Mouse (Mus musculus) left cerebral cortex, postnatal 36 days (tissue): ENCODE results near the gene Nmnat1. TPM values are rescaled to one million over a fixed set of nuclear protein-coding genes. Genes with fewer than 3 reads are reported as not detected.
"Not testable (repeated sequence)": the region's sequence is repeated elsewhere in the genome, so short reads cannot be mapped to it uniquely, and the experiment has no call there.

Source experiments
- DNase-seq, 2 experiments: peaks; one replicate each; pipeline ENCODE4 v3.0.0; 2021 to 2022; ENCODE audit warnings: low spot score in 2 of 2, mixed read lengths in 1 of 2
- intact Hi-C: fragments of 180-260 bp; cut with DNase I; formaldehyde crosslinking; loops from one replicate; pipeline ENCODE4 v1.15.1; 2025
- total RNA-seq, 2 experiments: library from RNA; stranded (reverse); gene quantifications; 2 replicates each; pipeline ENCODE4 v1.2.3; 2021

Nmnat1 gene
- total RNA-seq, 2 experiments from 2014 or later, result 9.1 to 9.8 TPM

- no peak for DNase-seq
- intact Hi-C loops, result no loop called here
Observed at GRCm38 (mm10) chr4:149453656-149454055, 31.3 kb downstream of the Nmnat1 start.

- intact Hi-C loops, result no loop called here
- DNase-seq, result no peak
Observed at GRCm38 (mm10) chr4:149450636-149451035, 34.4 kb downstream of the Nmnat1 start.

GRCm38 (mm10) chr4:149446309-149446708 lies 38.7 kb downstream of the Nmnat1 start:
- DNase-seq, result no peak
- intact Hi-C loops, result loop anchor here (5.0 kb wide), 1 partner anchor 299 kb away; no protein-coding TSS in a partner anchor

GRCm38 (mm10) chr4:149445868-149446267 lies 39.1 kb downstream of the Nmnat1 start:
- peak in 1 of 2 experiments; percentile 12 for DNase-seq
- intact Hi-C loops, result loop anchor here (5.0 kb wide), 1 partner anchor 299 kb away; no protein-coding TSS in a partner anchor

GRCm38 (mm10) chr4:149444964-149445701 lies 39.9 kb downstream of the Nmnat1 start:
- peak; percentile 85 to 87 for DNase-seq
- intact Hi-C loops, result loop anchor here (5.0 kb wide), 1 partner anchor 298 kb away; no protein-coding TSS in a partner anchor

- no peak for DNase-seq
- intact Hi-C loops, result no loop called here
Observed at GRCm38 (mm10) chr4:149444465-149444864, 40.5 kb downstream of the Nmnat1 start.

GRCm38 (mm10) chr4:149442436-149442835 lies 42.6 kb downstream of the Nmnat1 start:
- intact Hi-C loops, result no loop called here
- DNase-seq, result no peak

GRCm38 (mm10) chr4:149440576-149440975 lies 44.4 kb downstream of the Nmnat1 start:
- intact Hi-C loops, result loop anchor here (1.0 kb wide), 1 partner anchor 8 kb away; no protein-coding TSS in a partner anchor
- no peak for DNase-seq

- not testable (repeated sequence) for DNase-seq
- intact Hi-C loops, result loop anchor here (1.0 kb wide), 1 partner anchor 8 kb away; no protein-coding TSS in a partner anchor
Observed at GRCm38 (mm10) chr4:149431887-149432286, 53.1 kb downstream of the Nmnat1 start.

- intact Hi-C loops, result loop anchor here (5.0 kb wide), 1 partner anchor 52 kb away; no protein-coding TSS in a partner anchor
- no peak for DNase-seq
Observed at GRCm38 (mm10) chr4:149429592-149429991, 55.4 kb downstream of the Nmnat1 start.

GRCm38 (mm10) chr4:149426325-149427199 lies 58.4 kb downstream of the Nmnat1 start, which contains the start of gene Ube4b:
TSS of gene Ube4b (minus strand) at chr4:149426749.
- DNase-seq, result peak; percentile 96 to 98
- intact Hi-C loops, result loop anchor here (5.0 kb wide), 1 partner anchor 49 kb away; no protein-coding TSS in a partner anchor

GRCm38 (mm10) chr4:149425801-149426292 lies 59.2 kb downstream of the Nmnat1 start:
- intact Hi-C loops, result loop anchor here (5.0 kb wide), 1 partner anchor 49 kb away; no protein-coding TSS in a partner anchor
- DNase-seq, result no peak

- no peak for DNase-seq
- intact Hi-C loops, result loop anchor here (5.0 kb wide), 1 partner anchor 47 kb away; no protein-coding TSS in a partner anchor
Observed at GRCm38 (mm10) chr4:149424755-149425154, 60.2 kb downstream of the Nmnat1 start.

- intact Hi-C loops, result no loop called here
- DNase-seq, result no peak
Observed at GRCm38 (mm10) chr4:149417854-149418365, 67.1 kb downstream of the Nmnat1 start.

Other genes with a start within 250 kb of the Nmnat1 start
- gene Kif1b, start 177.5 kb downstream of the Nmnat1 start, total RNA-seq, result 100 to 1,000 TPM; 448 to 452 TPM
- 100 to 1,000 TPM; 106 to 113 TPM for gene Ube4b, start 58.5 kb downstream of the Nmnat1 start, total RNA-seq
- 1 to 10 TPM in 1 of 2 experiments, under 1 TPM in 1; 0.57 to 1.3 TPM for gene Rbp7, start 30.2 kb downstream of the Nmnat1 start, total RNA-seq
- not detected for gene Tmem274, start 7.8 kb downstream of the Nmnat1 start, total RNA-seq
- gene Lzic, start within 50 bp of the Nmnat1 start, total RNA-seq, result 10 to 100 TPM; 16.8 to 17.4 TPM
- gene Ctnnbip1, start 33.0 kb upstream of the Nmnat1 start, total RNA-seq, result 10 to 100 TPM; 36.7 to 43.5 TPM
- gene Clstn1, start 101.3 kb upstream of the Nmnat1 start, total RNA-seq, result 1,000 to 10,000 TPM; 1,328 to 1,609 TPM
- gene Pik3cd, start 217.4 kb upstream of the Nmnat1 start, total RNA-seq, result 10 to 100 TPM; 23.2 to 24.2 TPM